Mouse (Mus musculus) testis, postnatal 14 days (tissue): Measurements from ENCODE around the gene Usp3.

Experiments used
- DNase-seq: peaks from one replicate; pipeline ENCODE4 v3.0.0; 2021; ENCODE audit warnings: low spot score

Gene Usp3

GRCm38 (mm10) chr9:66508890-66509399 lies 84.0 kb downstream of the Usp3 start:
- no peak for DNase-seq

DNA sequence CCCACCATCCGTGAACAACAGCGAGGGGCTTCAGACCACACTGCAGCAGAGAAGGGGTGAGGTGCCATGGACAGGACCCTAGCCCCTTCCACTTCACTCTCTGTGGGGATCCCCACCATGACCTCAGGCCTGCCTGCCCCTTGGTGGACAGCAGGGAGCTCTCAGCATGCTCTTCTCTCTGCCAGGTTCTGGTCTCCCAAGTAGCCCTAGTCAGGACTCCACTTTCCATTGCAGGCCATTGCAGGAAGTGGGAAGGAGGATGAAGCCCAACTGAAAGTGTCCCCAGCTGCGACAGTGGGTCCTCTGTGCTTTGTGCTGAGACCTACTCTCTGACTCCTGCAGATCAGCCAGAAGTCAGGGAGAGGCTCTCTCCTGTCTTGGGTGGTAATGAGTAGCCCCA lies 85.3 kb downstream of the Usp3 start:
- no peak for DNase-seq

GRCm38 (mm10) chr9:66506424-66506823 lies 86.5 kb downstream of the Usp3 start:
- DNase-seq = no peak

GRCm38 (mm10) chr9:66506011-66506410 lies 86.9 kb downstream of the Usp3 start:
- DNase-seq = no peak

DNA sequence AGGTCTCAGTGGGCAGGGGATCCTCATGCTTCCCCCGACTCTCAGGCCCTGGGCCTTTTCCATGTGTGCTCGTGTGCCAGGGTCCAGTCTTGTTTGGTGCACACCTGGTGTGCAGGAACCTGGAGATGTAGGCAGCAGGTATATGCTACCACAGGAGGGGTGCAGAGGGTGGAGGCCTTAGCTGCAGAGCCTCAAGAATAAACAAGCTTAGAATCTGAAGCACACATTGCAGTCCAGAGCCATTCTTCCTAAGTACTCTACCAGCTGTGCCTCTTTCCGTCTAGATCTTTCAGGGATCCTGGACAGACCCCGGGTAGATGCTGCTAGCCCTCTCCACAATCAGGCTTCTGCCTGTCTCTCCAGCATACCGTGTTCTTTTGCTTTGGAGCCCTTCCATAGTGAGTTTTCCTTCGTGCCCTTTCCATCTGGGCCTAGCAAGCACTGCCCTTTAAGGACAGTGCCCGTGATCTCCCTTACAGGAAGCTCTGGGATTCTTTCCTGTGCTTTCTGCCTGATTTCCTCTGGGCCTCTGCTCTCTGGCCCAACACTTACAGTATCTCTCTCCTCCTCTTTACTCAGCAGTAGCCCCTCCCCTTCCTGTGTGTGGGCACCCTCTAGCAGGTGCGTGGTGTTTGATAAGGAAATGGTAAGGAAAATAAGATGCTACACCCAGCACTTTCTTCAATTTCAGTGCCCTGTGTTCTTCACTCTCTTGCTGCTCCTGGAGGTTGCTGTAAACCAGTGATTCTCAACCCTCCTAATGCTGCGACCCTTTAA lies 87.6 kb downstream of the Usp3 start:
- no peak for DNase-seq

GRCm38 (mm10) chr9:66504518-66504917 lies 88.4 kb downstream of the Usp3 start:
- DNase-seq = no peak

GRCm38 (mm10) chr9:66503879-66504411 lies 89.0 kb downstream of the Usp3 start:
- DNase-seq = no peak

DNA sequence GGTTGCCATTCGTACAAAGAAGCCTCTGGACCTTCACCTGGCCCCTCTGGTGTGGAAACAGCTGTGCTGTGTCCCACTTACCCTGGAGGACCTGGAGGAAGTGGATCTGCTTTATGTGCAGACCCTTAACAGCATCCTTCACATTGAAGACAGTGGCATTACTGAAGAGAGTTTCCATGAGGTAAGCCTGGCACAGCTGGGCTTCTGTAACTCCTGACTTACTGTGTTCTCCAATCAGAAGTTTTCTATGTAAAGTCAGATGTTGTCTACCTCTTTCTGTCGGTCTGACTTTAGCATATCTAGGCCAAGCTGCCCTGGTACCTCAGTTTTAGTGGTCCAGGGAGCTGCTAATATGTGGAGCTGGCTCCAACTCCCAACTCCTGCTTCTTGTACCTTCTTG lies 91.7 kb downstream of the Usp3 start:
- DNase-seq = no peak

DNA sequence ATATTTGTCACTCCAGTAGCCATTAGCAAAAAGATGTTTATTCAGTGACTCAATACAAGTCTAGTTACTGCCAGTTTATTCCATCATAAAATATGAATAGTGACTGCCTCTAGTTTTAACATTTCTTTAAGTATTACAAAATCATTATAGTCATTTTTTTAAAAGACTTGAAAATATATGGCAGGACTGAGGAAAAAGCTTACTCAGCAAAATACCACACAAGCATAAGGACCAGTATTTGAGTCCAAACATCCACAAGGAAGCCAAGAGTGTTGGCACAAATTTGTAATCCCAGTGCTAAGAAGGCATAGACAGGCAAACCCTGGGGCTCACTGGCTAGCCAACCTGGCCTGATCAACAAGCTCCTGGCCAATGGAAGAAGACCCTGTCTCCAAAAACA lies 99.0 kb downstream of the Usp3 start:
- DNase-seq = no peak

GRCm38 (mm10) chr9:66492361-66492760 lies 100.6 kb downstream of the Usp3 start:
- no peak for DNase-seq

DNA sequence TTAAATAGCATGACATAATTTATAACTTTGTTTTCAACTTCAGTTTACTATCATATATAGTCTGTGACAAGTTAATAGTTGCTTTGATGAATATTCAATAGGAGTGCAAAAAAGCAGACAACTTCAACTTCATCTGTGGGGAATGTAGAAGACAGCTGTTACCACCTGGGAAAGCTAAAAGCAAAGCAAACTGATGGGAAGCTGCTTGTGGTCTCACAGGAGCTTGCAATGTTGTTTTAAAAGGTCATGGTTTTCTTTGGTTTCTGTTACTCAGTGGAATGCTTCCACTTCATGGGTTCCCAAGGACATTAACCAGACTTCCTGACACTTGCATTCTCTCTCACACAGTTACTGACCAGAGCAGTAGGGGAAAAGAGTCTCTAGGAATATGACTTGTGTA lies 104.2 kb downstream of the Usp3 start:
- no peak for DNase-seq

GRCm38 (mm10) chr9:66483429-66483828 lies 109.5 kb downstream of the Usp3 start:
- DNase-seq = no peak

- no peak for DNase-seq
Measured at GRCm38 (mm10) chr9:66477785-66478184, 115.2 kb downstream of the Usp3 start.

GRCm38 (mm10) chr9:66465087-66465486 lies 127.9 kb downstream of the Usp3 start:
- no peak for DNase-seq
